Mouse (Mus musculus) intestine, postnatal 0 days (tissue): ENCODE measurements around the gene Kif5c. TPM values are rescaled to one million over a fixed set of nuclear protein-coding genes. Genes with fewer than 3 reads are reported as not detected.

Experiments
- ATAC-seq: fragments of 200-750 bp; cut with Nextera tagmentation; 2 replicates; pipeline ENCODE4 v1.8.0; 2017; ENCODE audit warnings: mild to moderate bottlenecking, moderate TSS enrichment, moderate library complexity
- H3K27ac ChIP-seq: fragments of 300-500 bp; sonication (generic); 2 replicates; pipeline ENCODE4 v1.5.1; 2014; ENCODE audit warnings: mild to moderate bottlenecking, low read depth, low read length, moderate library complexity
- H3K27me3 ChIP-seq: fragments of 300-500 bp; sonication (generic); replicated peaks from 2 replicates; pipeline ENCODE4 v1.6.1; 2014; ENCODE audit warnings: low read length, mixed read lengths; ENCODE audit not compliant: control insufficient read depth, insufficient read depth
- H3K36me3 ChIP-seq: fragments of 300-500 bp; sonication (generic); 2 replicates; pipeline ENCODE4 v1.6.1; 2014; ENCODE audit warnings: mild to moderate bottlenecking, moderate library complexity; ENCODE audit not compliant: control insufficient read depth, insufficient read depth
- H3K4me1 ChIP-seq: fragments of 300-500 bp; sonication (generic); replicated peaks from 2 replicates; pipeline ENCODE4 v1.6.1; 2014; ENCODE audit warnings: antibody characterized with exemption, low read length, mixed read lengths; ENCODE audit not compliant: control insufficient read depth, insufficient read depth
- H3K4me2 ChIP-seq: fragments of 300-500 bp; sonication (generic); replicated peaks from 2 replicates; pipeline ENCODE4 v1.6.1; 2014; ENCODE audit warnings: low read depth, mild to moderate bottlenecking, moderate library complexity
- H3K4me3 ChIP-seq: fragments of 300-500 bp; sonication (generic); 2 replicates; pipeline ENCODE4 v1.5.1; 2014; ENCODE audit warnings: low read depth, low read length
- H3K9ac ChIP-seq: fragments of 300-500 bp; sonication (generic); 2 replicates; pipeline ENCODE4 v1.6.1; 2014; ENCODE audit warnings: mild to moderate bottlenecking, low read depth, low read length
- H3K9me3 ChIP-seq: fragments of 300-500 bp; sonication (generic); 2 replicates; pipeline ENCODE4 v1.6.1; 2016; ENCODE audit warnings: mixed run types; ENCODE audit not compliant: control insufficient read depth
- CTCF ChIP-seq: sonication (generic); IDR thresholded peaks from 2 replicates; pipeline ENCODE4 v1.5.1; 2016; ENCODE audit warnings: low read depth, mild to moderate bottlenecking, control low read depth, antibody characterized with exemption, moderate library complexity
- WGBS: fragments of 180-500 bp; shearing (Covaris S2); extraction: QIAGEN DNeasy Blood & Tissue Kit; methylation state at CpG from one replicate; pipeline ENCODE4 v1.1.7; 2014; 5-methylcytosine and 5-hydroxymethylcytosine counted together
- polyA plus RNA-seq: library from polyadenylated mRNA; unstranded; fragments of >200 nt; fragmentation: Nextera tagmentation; extraction: Ambion mirVana; gene quantifications from 2 replicates; pipeline ENCODE4 v1.2.1, GENCODE M21; 2015

The Kif5c gene
- polyA plus RNA-seq, 1 experiment from 2014 or later: 2.7 TPM

- TF ChIP-seq CTCF: no peak
These were observed 10.1 kb downstream of the Kif5c start for GRCm38 (mm10) chr2:49629181-49629580.

DNA sequence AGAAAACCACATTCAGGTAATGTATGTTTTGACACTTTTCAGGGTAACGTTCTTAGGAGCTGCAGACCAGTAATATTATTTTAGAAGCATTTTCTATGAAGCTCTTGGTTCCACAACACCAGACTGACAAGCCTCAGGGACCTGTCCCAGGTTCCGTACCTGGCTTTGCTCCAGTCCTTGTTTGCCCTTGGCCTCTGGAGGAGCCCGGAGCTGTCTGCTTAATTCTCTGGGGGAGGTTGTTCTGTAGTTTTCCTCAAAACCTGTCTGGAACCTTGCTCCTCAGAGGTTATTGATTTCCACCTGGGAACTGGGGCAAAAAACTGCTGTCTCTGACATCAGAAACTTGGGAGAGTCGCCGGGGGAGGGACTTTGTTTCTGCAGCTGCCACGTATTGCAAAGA lies 11.5 kb downstream of the Kif5c start:
- ATAC-seq: no peak
- Histone ChIP-seq H3K4me3 (no peak overlapping the region), H3K9me3 (no peaks in the 10 kb centered on the region), H3K36me3 (no peaks in the 10 kb centered on the region), H3K27me3 (no peaks in the 10 kb centered on the region; the same call in 1 of the 2 replicates), H3K9ac (no peak overlapping the region), H3K4me2 (no peak overlapping the region), H3K27ac (no peak overlapping the region), H3K4me1 (no peaks in the 10 kb centered on the region)
- WGBS: 87% methylated on average over 6 of the region's 6 CpGs
- TF ChIP-seq CTCF: no peak

More at GRCm38 (mm10) chr2:49629181-49629580, 10.1 kb downstream of the Kif5c start:
- no peak overlapping the region for H3K9ac ChIP-seq
- no peaks in the 10 kb centered on the region; the same call in 1 of the 2 replicates for H3K27me3 ChIP-seq
- H3K9me3 ChIP-seq: no peaks in the 10 kb centered on the region
- no peaks in the 10 kb centered on the region for H3K4me1 ChIP-seq
- H3K4me2 ChIP-seq: no peak overlapping the region
- ATAC-seq: no peak
- H3K27ac ChIP-seq: no peak overlapping the region
- 92% methylated on average over 12 of the region's 12 CpGs for WGBS
- H3K36me3 ChIP-seq: no peaks in the 10 kb centered on the region
- H3K4me3 ChIP-seq: no peak overlapping the region

GRCm38 (mm10) chr2:49633231-49633630 lies 14.1 kb downstream of the Kif5c start:
- 70% methylated on average over 9 of the region's 9 CpGs for WGBS
- H3K4me1 ChIP-seq: no peaks in the 10 kb centered on the region
- no peaks in the 10 kb centered on the region for H3K9me3 ChIP-seq
- no peak overlapping the region for H3K27ac ChIP-seq
- no peak for ATAC-seq
- H3K36me3 ChIP-seq: no peaks in the 10 kb centered on the region
- H3K27me3 ChIP-seq: no peaks in the 10 kb centered on the region
- TF ChIP-seq CTCF: no peak
- no peak overlapping the region for H3K9ac ChIP-seq
- no peak overlapping the region for H3K4me2 ChIP-seq
- H3K4me3 ChIP-seq: no peak overlapping the region

GRCm38 (mm10) chr2:49642761-49643160 lies 23.7 kb downstream of the Kif5c start:
- H3K27ac ChIP-seq: no peak overlapping the region
- no peaks in the 10 kb centered on the region for H3K27me3 ChIP-seq
- H3K9me3 ChIP-seq: no peaks in the 10 kb centered on the region
- TF ChIP-seq CTCF: no peak
- no peak overlapping the region for H3K4me2 ChIP-seq
- 82% methylated on average over 3 of the region's 3 CpGs for WGBS
- H3K4me1 ChIP-seq: no peaks in the 10 kb centered on the region
- H3K36me3 ChIP-seq: no peaks in the 10 kb centered on the region
- no peak overlapping the region for H3K4me3 ChIP-seq
- no peak overlapping the region for H3K9ac ChIP-seq
- no peak for ATAC-seq

DNA sequence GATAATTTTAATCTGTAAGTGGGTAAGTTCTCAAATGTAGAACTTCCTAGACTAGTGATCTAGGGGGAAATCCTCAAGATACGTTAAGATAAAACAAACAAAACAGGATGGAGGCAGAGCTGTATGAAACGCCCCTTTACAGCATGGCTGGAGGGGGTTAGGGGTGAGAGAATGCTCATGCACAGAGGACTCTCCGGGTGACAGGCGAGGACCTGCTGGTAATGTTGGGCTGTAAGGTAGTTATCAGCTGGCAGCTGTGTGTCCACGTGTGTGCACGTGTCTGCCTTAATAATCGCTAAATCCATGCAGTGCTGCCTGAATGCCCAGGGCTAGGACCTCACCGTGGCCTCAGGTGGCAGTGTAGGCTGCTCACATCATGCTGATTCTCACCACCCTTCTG lies 24.7 kb downstream of the Kif5c start:
- ATAC-seq: no peak
- H3K9ac ChIP-seq: no peak overlapping the region
- H3K27ac ChIP-seq: no peak overlapping the region
- no peaks in the 10 kb centered on the region for H3K4me1 ChIP-seq
- no peak for TF ChIP-seq CTCF
- no peaks in the 10 kb centered on the region for H3K36me3 ChIP-seq
- no peaks in the 10 kb centered on the region for H3K27me3 ChIP-seq
- no peaks in the 10 kb centered on the region for H3K9me3 ChIP-seq
- H3K4me3 ChIP-seq: no peak overlapping the region
- 63% methylated on average over 8 of the region's 8 CpGs for WGBS
- no peak overlapping the region for H3K4me2 ChIP-seq

GRCm38 (mm10) chr2:49647591-49647990 lies 28.5 kb downstream of the Kif5c start:
- H3K9me3 ChIP-seq: no peaks in the 10 kb centered on the region
- H3K4me2 ChIP-seq: no peak overlapping the region
- no peak overlapping the region for H3K9ac ChIP-seq
- no peak overlapping the region for H3K4me3 ChIP-seq
- H3K4me1 ChIP-seq: no peaks in the 10 kb centered on the region
- no peaks in the 10 kb centered on the region for H3K27me3 ChIP-seq
- 86% methylated on average over 6 of the region's 6 CpGs for WGBS
- H3K27ac ChIP-seq: no peak overlapping the region
- no peaks in the 10 kb centered on the region for H3K36me3 ChIP-seq
- no peak for TF ChIP-seq CTCF
- no peak for ATAC-seq

- no peak for TF ChIP-seq CTCF
- no peak overlapping the region for H3K4me3 ChIP-seq
- H3K36me3 ChIP-seq: no peaks in the 10 kb centered on the region
- H3K9me3 ChIP-seq: no peaks in the 10 kb centered on the region
- no peak overlapping the region for H3K9ac ChIP-seq
- H3K27me3 ChIP-seq: no peaks in the 10 kb centered on the region
- H3K4me1 ChIP-seq: no peaks in the 10 kb centered on the region
- H3K4me2 ChIP-seq: no peak overlapping the region
- no peak overlapping the region for H3K27ac ChIP-seq
- ATAC-seq: no peak
- WGBS: 46% methylated on average over 9 of the region's 9 CpGs
These were observed 29.2 kb downstream of the Kif5c start for GRCm38 (mm10) chr2:49648344-49648743.
